Mouse (Mus musculus) forelimb bud, embryonic 11.5 days (tissue): Measurements from ENCODE around the gene Sorcs3.
A peak's percentile ranks its signal among the peaks of the same experiment; 100 is the strongest.

Experiments
- DNase-seq: peaks from one replicate; pipeline ENCODE4 v3.0.0-alpha.2; 2012; ENCODE audit warnings: low read depth, low spot score

Sorcs3 gene

GRCm38 (mm10) chr19:48523803-48524202, 318.0 kb downstream of the Sorcs3 start:
- DNase-seq = no peak

- DNase-seq = peak; percentile 18
Observed at GRCm38 (mm10) chr19:48524527-48525214, 318.8 kb downstream of the Sorcs3 start.

- no peak for DNase-seq
Observed at GRCm38 (mm10) chr19:48533582-48533981, 327.8 kb downstream of the Sorcs3 start.

- DNase-seq = no peak
Observed at GRCm38 (mm10) chr19:48544294-48544693, 338.5 kb downstream of the Sorcs3 start.

GRCm38 (mm10) chr19:48545421-48546132, 339.8 kb downstream of the Sorcs3 start:
- no peak for DNase-seq

GRCm38 (mm10) chr19:48546133-48546448, 340.3 kb downstream of the Sorcs3 start:
- no peak for DNase-seq

- DNase-seq = no peak
Observed at GRCm38 (mm10) chr19:48548143-48548881, 342.5 kb downstream of the Sorcs3 start.

- DNase-seq = no peak
Observed at GRCm38 (mm10) chr19:48559432-48559831, 353.6 kb downstream of the Sorcs3 start.

- DNase-seq = no peak
Observed at GRCm38 (mm10) chr19:48575736-48576135, 369.9 kb downstream of the Sorcs3 start.

GRCm38 (mm10) chr19:48577169-48577568, 371.3 kb downstream of the Sorcs3 start:
- DNase-seq = no peak

- DNase-seq = no peak
Observed at GRCm38 (mm10) chr19:48584938-48585560, 379.2 kb downstream of the Sorcs3 start.

- no peak for DNase-seq
Observed at GRCm38 (mm10) chr19:48616951-48617350, 411.1 kb downstream of the Sorcs3 start.

- no peak for DNase-seq
Observed at GRCm38 (mm10) chr19:48630671-48631327, 425.0 kb downstream of the Sorcs3 start.

- DNase-seq = no peak
Observed at GRCm38 (mm10) chr19:48642566-48642965, 436.7 kb downstream of the Sorcs3 start.

- no peak for DNase-seq
Observed at GRCm38 (mm10) chr19:48649941-48650340, 444.1 kb downstream of the Sorcs3 start.

GRCm38 (mm10) chr19:48651617-48652016, 445.8 kb downstream of the Sorcs3 start:
- no peak for DNase-seq

GRCm38 (mm10) chr19:48660201-48660600, 454.4 kb downstream of the Sorcs3 start:
- no peak for DNase-seq

GRCm38 (mm10) chr19:48679896-48680295, 474.1 kb downstream of the Sorcs3 start:
- DNase-seq = no peak

GRCm38 (mm10) chr19:48682485-48682884, 476.7 kb downstream of the Sorcs3 start:
- DNase-seq = no peak

- no peak for DNase-seq
Observed at GRCm38 (mm10) chr19:48686369-48686768, 480.5 kb downstream of the Sorcs3 start.

- DNase-seq = no peak
Observed at GRCm38 (mm10) chr19:48700111-48700658, 494.4 kb downstream of the Sorcs3 start.
